Mouse (Mus musculus): Measurements from ENCODE around the gene Fuca1.
"Not testable (repeated sequence)": the region's sequence is repeated elsewhere in the genome, so short reads cannot be mapped to it uniquely, and the experiment has no call there.

- 0 out of 2 replicates have a peak, but pooled peaks have one; percentile 21 for TF ChIP-seq CTCF (IDR thresholded peaks at IDR 0.05; ENCODE audit: borderline replicate concordance, control insufficient read depth, extremely low read depth, insufficient read depth, low read length, poor library complexity)
- TF ChIP-seq POLR2A (IDR thresholded peaks at IDR 0.05; ENCODE audit: control insufficient read depth, extremely low read depth, insufficient read depth, low read length, poor library complexity): not testable (repeated sequence)
Measured at GRCm38 (mm10) chr4:135941026-135941425, 20.5 kb downstream of the Fuca1 start.
